Mouse (Mus musculus): Measurements from ENCODE around the gene Il17rd.

GRCm38 (mm10) chr14:27122646-27123045, 83.9 kb downstream of the Il17rd start:
- no peak for TF ChIP-seq POLR2A (IDR thresholded peaks at IDR 0.05; ENCODE audit: extremely low read depth, insufficient read depth, low read length)
- TF ChIP-seq CTCF (IDR thresholded peaks at IDR 0.05; ENCODE audit: extremely low read depth, insufficient read depth, low read length): no peak

Data from cortical plate, adult 2 months (tissue).